Mouse (Mus musculus) embryonic facial prominence, embryonic 12.5 days (tissue): Measurements from ENCODE around the gene Dhx33. TPM values are rescaled to one million over a fixed set of nuclear protein-coding genes. Genes with fewer than 3 reads are reported as not detected.
A peak's percentile ranks its signal among the peaks of the same experiment; 100 is the strongest.

Source experiments
- ATAC-seq: fragments of 200-750 bp; cut with Nextera tagmentation; 2 replicates; pipeline ENCODE4 v1.8.0; 2017; ENCODE audit not compliant: insufficient number of reproducible peaks, insufficient read depth, low FRiP score, low TSS enrichment
- H3K27ac ChIP-seq: fragments of 300-500 bp; sonication (generic); 2 replicates; pipeline ENCODE4 v1.5.1; 2016; ENCODE audit warnings: mild to moderate bottlenecking
- H3K27me3 ChIP-seq: fragments of 300-500 bp; sonication (generic); 2 replicates; pipeline ENCODE4 v1.6.1; 2016; ENCODE audit warnings: mild to moderate bottlenecking, moderate library complexity
- H3K36me3 ChIP-seq: fragments of 300-500 bp; sonication (generic); 2 replicates; pipeline ENCODE4 v1.6.1; 2016; ENCODE audit warnings: mild to moderate bottlenecking
- H3K4me1 ChIP-seq: fragments of 300-500 bp; sonication (generic); 2 replicates; pipeline ENCODE4 v1.6.1; 2016
- H3K4me2 ChIP-seq: fragments of 300-500 bp; sonication (generic); replicated peaks from 2 replicates; pipeline ENCODE4 v1.6.1; 2016; ENCODE audit warnings: mild to moderate bottlenecking, moderate library complexity
- H3K4me3 ChIP-seq: fragments of 300-500 bp; sonication (generic); 2 replicates; pipeline ENCODE4 v1.5.1; 2016; ENCODE audit warnings: mild to moderate bottlenecking
- H3K9ac ChIP-seq: fragments of 300-500 bp; sonication (generic); 2 replicates; pipeline ENCODE4 v1.6.1; 2016; ENCODE audit warnings: mild to moderate bottlenecking, moderate library complexity
- H3K9me3 ChIP-seq: fragments of 300-500 bp; sonication (generic); 2 replicates; pipeline ENCODE4 v1.6.1; 2016; ENCODE audit warnings: mild to moderate bottlenecking, moderate library complexity
- WGBS: fragments of 180-500 bp; shearing (Covaris S2); methylation state at CpG from one replicate; pipeline ENCODE4 v1.1.7; 2016; 5-methylcytosine and 5-hydroxymethylcytosine counted together
- polyA plus RNA-seq: library from polyadenylated mRNA; unstranded; fragments of >200 nt; fragmentation: Nextera tagmentation; extraction: Ambion mirVana; gene quantifications from 2 replicates; pipeline ENCODE4 v1.2.1, GENCODE M21; 2016

The Dhx33 gene
- polyA plus RNA-seq, 1 experiment from 2014 or later: 27.2 TPM

GRCm38 (mm10) chr11:71017051-71017450 lies 12.8 kb upstream of the Dhx33 start:
- 93% methylated on average over 1 of the region's 1 CpGs for WGBS

GRCm38 (mm10) chr11:71012743-71013142 lies 8.5 kb upstream of the Dhx33 start:
- no peak overlapping the region for H3K4me2 ChIP-seq
- ATAC-seq: no peak
- H3K27me3 ChIP-seq: no peaks in the 10 kb centered on the region
- no peaks in the 10 kb centered on the region for H3K9me3 ChIP-seq
- no peak overlapping the region for H3K4me3 ChIP-seq
- H3K27ac ChIP-seq: no peak overlapping the region
- H3K9ac ChIP-seq: no peak overlapping the region
- WGBS: 89% methylated on average over 7 of the region's 7 CpGs
- peaks cover 6% of the 10 kb centered on the region; the same call in 1 of the 2 replicates for H3K4me1 ChIP-seq
- peaks cover 38% of the 10 kb centered on the region for H3K36me3 ChIP-seq

More at GRCm38 (mm10) chr11:71017051-71017450, 12.8 kb upstream of the Dhx33 start:
- H3K4me2 ChIP-seq: no peak overlapping the region
- H3K9me3 ChIP-seq: no peaks in the 10 kb centered on the region
- H3K36me3 ChIP-seq: peaks cover 15% of the 10 kb centered on the region
- peaks cover 20% of the 10 kb centered on the region; the same call in 1 of the 2 replicates for H3K4me1 ChIP-seq
- ATAC-seq: no peak
- no peak overlapping the region for H3K27ac ChIP-seq
- no peaks in the 10 kb centered on the region for H3K27me3 ChIP-seq
- no peak overlapping the region for H3K9ac ChIP-seq
- H3K4me3 ChIP-seq: no peak overlapping the region

GRCm38 (mm10) chr11:71008321-71008720 lies 4.1 kb upstream of the Dhx33 start:
- H3K9me3 ChIP-seq: no peaks in the 10 kb centered on the region
- 88% methylated on average over 3 of the region's 3 CpGs for WGBS
- H3K4me2 ChIP-seq: no peak overlapping the region
- H3K27ac ChIP-seq: no peak overlapping the region
- no peak for ATAC-seq
- peaks cover 42% of the 10 kb centered on the region for H3K36me3 ChIP-seq
- H3K4me3 ChIP-seq: no peak overlapping the region
- no peak overlapping the region for H3K9ac ChIP-seq
- H3K27me3 ChIP-seq: no peaks in the 10 kb centered on the region
- H3K4me1 ChIP-seq: peaks cover 2% of the 10 kb centered on the region

GRCm38 (mm10) chr11:71007831-71008230 lies 3.6 kb upstream of the Dhx33 start:
- ATAC-seq: no peak
- H3K36me3 ChIP-seq: peaks cover 40% of the 10 kb centered on the region
- no peak overlapping the region for H3K9ac ChIP-seq
- H3K27me3 ChIP-seq: no peaks in the 10 kb centered on the region
- peaks cover 7% of the 10 kb centered on the region for H3K4me1 ChIP-seq
- no peak overlapping the region for H3K4me2 ChIP-seq
- H3K27ac ChIP-seq: no peak overlapping the region
- whole genome bisulfite sequencing: 90% methylated on average over 7 of the region's 7 CpGs
- H3K9me3 ChIP-seq: no peaks in the 10 kb centered on the region
- no peak overlapping the region for H3K4me3 ChIP-seq

- Histone ChIP-seq H3K27me3 (no peaks in the 10 kb centered on the region), H3K4me3 (no peak overlapping the region), H3K4me2 (no peak overlapping the region), H3K36me3 (peaks cover 32% of the 10 kb centered on the region), H3K9ac (no peak overlapping the region), H3K27ac (no peak overlapping the region), H3K4me1 (peaks cover 11% of the 10 kb centered on the region), H3K9me3 (no peaks in the 10 kb centered on the region)
- 92% methylated on average over 6 of the region's 6 CpGs for WGBS
- ATAC-seq: no peak
Observed at GRCm38 (mm10) chr11:71007026-71007425, 2.8 kb upstream of the Dhx33 start.

GRCm38 (mm10) chr11:71005046-71005445 lies 809 bp upstream of the Dhx33 start:
- 53% methylated on average over 5 of the region's 5 CpGs for WGBS
- peak overlapping the region; percentile 86 for H3K4me3 ChIP-seq
- H3K36me3 ChIP-seq: peaks cover 17% of the 10 kb centered on the region
- H3K4me1 ChIP-seq: peaks cover 11% of the 10 kb centered on the region
- H3K4me2 ChIP-seq: peak overlapping the region; percentile 83
- H3K27ac ChIP-seq: no peak overlapping the region
- H3K9ac ChIP-seq: no peak overlapping the region
- no peaks in the 10 kb centered on the region for H3K27me3 ChIP-seq
- ATAC-seq: no peak
- H3K9me3 ChIP-seq: no peaks in the 10 kb centered on the region

GRCm38 (mm10) chr11:71003611-71004315 lies 474 bp downstream of the Dhx33 start:
- whole genome bisulfite sequencing: under 1% methylated on average over 49 of the region's 49 CpGs
- peak; percentile 68 for ATAC-seq

GRCm38 (mm10) chr11:71001167-71001566 lies 3.1 kb downstream of the Dhx33 start:
- no peak overlapping the region for H3K4me2 ChIP-seq
- H3K36me3 ChIP-seq: peaks cover 28% of the 10 kb centered on the region
- H3K9me3 ChIP-seq: no peaks in the 10 kb centered on the region
- 91% methylated on average over 4 of the region's 4 CpGs for WGBS
- no peak overlapping the region for H3K4me3 ChIP-seq
- no peak for ATAC-seq
- no peaks in the 10 kb centered on the region for H3K27me3 ChIP-seq
- H3K4me1 ChIP-seq: peaks cover 11% of the 10 kb centered on the region
- no peak overlapping the region for H3K9ac ChIP-seq
- no peak overlapping the region for H3K27ac ChIP-seq

More at GRCm38 (mm10) chr11:71003611-71004315, 474 bp downstream of the Dhx33 start:
- peak overlapping the region; percentile 86 for H3K4me3 ChIP-seq
- peak overlapping the region; percentile 83 for H3K4me2 ChIP-seq
- peaks cover 19% of the 10 kb centered on the region for H3K36me3 ChIP-seq
- H3K4me1 ChIP-seq: peaks cover 11% of the 10 kb centered on the region
- H3K27ac ChIP-seq: peak overlapping the region; percentile 78
- peak overlapping the region; percentile 70 for H3K9ac ChIP-seq
- no peaks in the 10 kb centered on the region for H3K9me3 ChIP-seq
- H3K27me3 ChIP-seq: no peaks in the 10 kb centered on the region

GRCm38 (mm10) chr11:70982557-70983228 lies 21.5 kb downstream of the Dhx33 start, which contains the start of gene C1qbp:
TSS of gene C1qbp (minus strand) at chr11:70983026.
- Histone ChIP-seq H3K4me3 (peak within 1 kb of the TSS; percentile 100), H3K9ac (peak within 1 kb of the TSS; percentile 96), H3K36me3 (peaks cover 62% of the 10 kb centered on the region), H3K4me2 (peak within 1 kb of the TSS; percentile 69), H3K27me3 (no peaks in the 10 kb centered on the region), H3K4me1 (peaks cover 6% of the 10 kb centered on the region; the same call in 1 of the 2 replicates), H3K27ac (no peak within 1 kb of the TSS), H3K9me3 (no peaks in the 10 kb centered on the region)
- under 1% methylated on average over 53 of the region's 64 CpGs for WGBS
- peak; percentile 84 for ATAC-seq

GRCm38 (mm10) chr11:70982030-70982429 lies 22.2 kb downstream of the Dhx33 start:
- Histone ChIP-seq H3K27ac (no peak overlapping the region), H3K9me3 (no peaks in the 10 kb centered on the region), H3K4me3 (peak overlapping the region; percentile 100), H3K36me3 (peaks cover 62% of the 10 kb centered on the region), H3K4me1 (peaks cover 6% of the 10 kb centered on the region; the same call in 1 of the 2 replicates), H3K27me3 (no peaks in the 10 kb centered on the region), H3K9ac (peak overlapping the region; percentile 96), H3K4me2 (peak overlapping the region; percentile 69)
- 7% methylated on average over 12 of the region's 12 CpGs for WGBS
- no peak for ATAC-seq

- peaks cover 6% of the 10 kb centered on the region; the same call in 1 of the 2 replicates for H3K4me1 ChIP-seq
- ATAC-seq: no peak
- H3K9ac ChIP-seq: no peak overlapping the region
- no peaks in the 10 kb centered on the region for H3K27me3 ChIP-seq
- peaks cover 62% of the 10 kb centered on the region for H3K36me3 ChIP-seq
- 91% methylated on average over 14 of the region's 14 CpGs for WGBS
- H3K27ac ChIP-seq: no peak overlapping the region
- no peak overlapping the region for H3K4me3 ChIP-seq
- no peak overlapping the region; the same call in 1 of the 2 replicates for H3K4me2 ChIP-seq
- no peaks in the 10 kb centered on the region for H3K9me3 ChIP-seq
Observed at GRCm38 (mm10) chr11:70980751-70981510, 23.3 kb downstream of the Dhx33 start.
